Mouse (Mus musculus) embryonic facial prominence, embryonic 11.5 days (tissue): ENCODE results near the gene Lamtor5. TPM values are rescaled to one million over a fixed set of nuclear protein-coding genes. Genes with fewer than 3 reads are reported as not detected.

Experiments used
- polyA plus RNA-seq: library from polyadenylated mRNA; unstranded; fragments of >200 nt; fragmentation: Nextera tagmentation; extraction: Ambion mirVana; gene quantifications from 2 replicates; pipeline ENCODE4 v1.2.1, GENCODE M21; 2014

Gene Lamtor5
- polyA plus RNA-seq, 1 experiment from 2014 or later, result 186 TPM

Other genes starting within 250 kb of the Lamtor5 start
- 1.9 and 2.3 TPM in 2 replicates for gene Kcna3, start 242.7 kb upstream of the Lamtor5 start, polyA plus RNA-seq
- 0.20 and 0.24 TPM in 2 replicates for gene Kcna2, start 177.7 kb upstream of the Lamtor5 start, polyA plus RNA-seq
- not detected in 2 replicates for gene Kcna10, start 95.8 kb upstream of the Lamtor5 start, polyA plus RNA-seq
- gene Cym, start 57.1 kb upstream of the Lamtor5 start, polyA plus RNA-seq, result not detected in 2 replicates
- gene A630076J17Rik, start 48.2 kb upstream of the Lamtor5 start, polyA plus RNA-seq, result 0.25 TPM in 1 of 2 replicates, not detected in the other
- 0.15 TPM in 1 of 2 replicates, not detected in the other for gene Prok1, start 39.2 kb upstream of the Lamtor5 start, polyA plus RNA-seq
- gene Slc16a4, start 12.4 kb downstream of the Lamtor5 start, polyA plus RNA-seq, result 2.1 and 3.4 TPM in 2 replicates
- 19.0 and 20.6 TPM in 2 replicates for gene Rbm15, start 54.8 kb downstream of the Lamtor5 start, polyA plus RNA-seq
- 0.14 and 0.26 TPM in 2 replicates for gene Kcnc4, start 180.7 kb downstream of the Lamtor5 start, polyA plus RNA-seq
- gene Slc6a17, start 239.2 kb downstream of the Lamtor5 start, polyA plus RNA-seq, result 2.9 and 5.8 TPM in 2 replicates